Mouse (Mus musculus): ENCODE results near the gene Sp9. TPM values are rescaled to one million over a fixed set of nuclear protein-coding genes. Genes with fewer than 3 reads are reported as not detected.

The Sp9 gene
- not detected in 2 replicates for polyA plus RNA-seq (2015; fragmentation: Nextera tagmentation; extraction: Ambion mirVana)

DNA sequence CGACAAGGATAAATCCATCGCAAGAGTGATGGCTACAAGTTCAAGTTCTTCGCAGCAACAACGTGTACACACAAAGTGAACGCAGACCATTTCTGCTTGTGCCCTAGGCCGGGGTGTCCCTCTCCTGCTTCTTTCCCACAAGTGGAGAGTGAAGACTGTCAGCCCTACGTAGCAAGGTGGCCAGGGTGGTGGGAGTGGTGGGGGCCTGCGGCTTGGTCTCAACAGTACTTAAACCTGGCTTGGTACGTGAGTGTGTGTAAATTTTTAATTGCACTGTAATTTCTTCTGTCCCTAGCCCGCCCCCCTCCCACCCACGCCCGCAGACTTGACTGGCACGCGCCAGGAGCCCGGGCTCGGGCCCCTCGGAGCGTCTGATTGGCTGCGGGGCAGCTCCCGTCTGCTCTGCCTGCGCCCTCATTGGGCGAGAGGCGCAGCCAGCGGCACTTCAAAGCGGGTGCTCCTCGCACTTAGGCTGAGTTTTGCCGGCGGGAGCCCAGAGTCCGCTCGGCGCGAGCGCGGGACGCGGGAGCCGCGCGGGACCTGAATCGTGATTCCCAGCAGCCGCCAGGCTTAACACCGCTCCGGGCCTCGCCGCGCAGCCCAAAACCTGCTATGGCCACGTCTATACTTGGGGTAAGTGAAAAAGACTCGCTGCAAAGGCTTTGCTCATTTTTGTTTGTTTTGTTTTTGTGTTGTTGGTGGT is at the start of gene Sp9:
Sp9 (plus strand) TSS at position 467 of the 703 bp plus-strand sequence.
- Histone ChIP-seq H3K4me1 (ENCODE audit: insufficient read depth, low read depth, low read length) (peaks cover 14% of the 10 kb centered on the region; the same call in 1 of the 2 replicates), H3K36me3 (ENCODE audit: insufficient read depth, low read length) (no peaks in the 10 kb centered on the region), H3K4me2 (replicated peaks; ENCODE audit: low read depth, low read length) (peak within 1 kb of the TSS; percentile 61), H3K27me3 (replicated peaks; ENCODE audit: insufficient read depth, low read length) (peaks cover 60% of the 10 kb centered on the region), H3K9me3 (ENCODE audit: low read length) (no peaks in the 10 kb centered on the region), H3K27ac (ENCODE audit: low read length) (no peak within 1 kb of the TSS), H3K4me3 (ENCODE audit: low read depth, low read length) (peak within 1 kb of the TSS; percentile 37), H3K9ac (replicated peaks; ENCODE audit: low read depth) (no peak within 1 kb of the TSS)
- under 1% methylated on average over 47 of the region's 48 CpGs for WGBS
- peak; percentile 39; the same call in 1 of the 2 replicates for ATAC-seq
- TF ChIP-seq EP300 (IDR thresholded peaks at IDR 0.05) (no peak), CTCF (IDR thresholded peaks at IDR 0.05) (no peak)
- DNase-seq (ENCODE audit: low spot score) = peak; percentile 26

DNA sequence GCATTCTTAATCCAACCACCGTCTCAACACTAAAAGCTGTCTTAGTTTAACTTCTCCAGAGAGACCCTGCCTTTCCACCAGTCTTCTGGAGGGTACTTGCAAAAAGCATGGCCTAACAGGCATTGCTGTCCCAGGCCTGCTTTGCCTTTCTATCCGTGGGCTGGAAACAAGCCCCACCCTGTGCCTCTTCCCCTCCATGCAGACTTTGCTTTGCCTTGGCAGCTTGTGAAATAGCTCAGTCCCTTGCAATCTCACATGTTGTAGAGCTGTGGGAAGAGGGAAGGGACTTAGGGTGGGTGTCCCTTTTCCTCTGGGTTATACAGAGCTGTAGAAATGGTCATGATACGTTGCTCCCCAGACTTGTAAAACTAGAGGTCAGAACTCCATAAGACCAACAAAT is 40.6 kb upstream of the Sp9 start:
- Histone ChIP-seq H3K36me3 (ENCODE audit: insufficient read depth, low read length) (no peaks in the 10 kb centered on the region), H3K4me2 (replicated peaks; ENCODE audit: low read depth, low read length) (no peak overlapping the region), H3K27me3 (replicated peaks; ENCODE audit: insufficient read depth, low read length) (no peaks in the 10 kb centered on the region), H3K4me3 (ENCODE audit: low read depth, low read length) (no peak overlapping the region), H3K27ac (ENCODE audit: low read length) (no peak overlapping the region), H3K9ac (replicated peaks; ENCODE audit: low read depth) (no peak overlapping the region), H3K4me1 (ENCODE audit: insufficient read depth, low read depth, low read length) (no peaks in the 10 kb centered on the region), H3K9me3 (ENCODE audit: low read length) (no peaks in the 10 kb centered on the region)
- DNase-seq (ENCODE audit: low spot score) = no peak
- ATAC-seq = no peak
- WGBS = 53% methylated on average over 3 of the region's 3 CpGs
- TF ChIP-seq EP300 (IDR thresholded peaks at IDR 0.05) = no peak
- TF ChIP-seq CTCF (IDR thresholded peaks at IDR 0.05) = no peak

DNA sequence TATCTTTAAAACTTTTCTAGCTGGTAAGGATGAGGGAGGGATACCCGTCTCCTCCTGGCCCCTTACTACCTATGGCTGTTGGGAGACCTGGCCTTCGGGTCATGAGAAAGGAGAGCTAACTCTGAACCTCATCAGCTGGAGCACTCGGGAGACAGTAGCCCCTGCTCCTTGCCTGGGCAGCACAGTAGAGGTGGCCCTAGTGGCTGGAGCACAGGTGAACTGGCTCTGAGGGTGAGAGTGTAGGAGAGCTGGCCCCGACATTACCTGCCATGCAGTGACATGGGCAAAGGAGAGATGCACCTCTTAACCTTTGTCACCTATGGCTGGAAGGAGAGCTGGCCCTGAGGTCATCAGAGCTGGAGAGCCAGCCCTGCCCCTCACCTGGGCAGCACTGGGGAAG is 30.4 kb upstream of the Sp9 start:
- Histone ChIP-seq H3K9ac (replicated peaks; ENCODE audit: low read depth) (no peak overlapping the region), H3K36me3 (ENCODE audit: insufficient read depth, low read length) (no peaks in the 10 kb centered on the region), H3K27me3 (replicated peaks; ENCODE audit: insufficient read depth, low read length) (no peaks in the 10 kb centered on the region), H3K4me2 (replicated peaks; ENCODE audit: low read depth, low read length) (no peak overlapping the region), H3K27ac (ENCODE audit: low read length) (no peak overlapping the region), H3K4me3 (ENCODE audit: low read depth, low read length) (no peak overlapping the region), H3K4me1 (ENCODE audit: insufficient read depth, low read depth, low read length) (no peaks in the 10 kb centered on the region), H3K9me3 (ENCODE audit: low read length) (no peaks in the 10 kb centered on the region)
- TF ChIP-seq EP300 (IDR thresholded peaks at IDR 0.05) = no peak
- no peak for TF ChIP-seq CTCF (IDR thresholded peaks at IDR 0.05)
- no peak for ATAC-seq
- WGBS = 72% methylated on average over 4 of the region's 4 CpGs
- DNase-seq (ENCODE audit: low spot score) = no peak

DNA sequence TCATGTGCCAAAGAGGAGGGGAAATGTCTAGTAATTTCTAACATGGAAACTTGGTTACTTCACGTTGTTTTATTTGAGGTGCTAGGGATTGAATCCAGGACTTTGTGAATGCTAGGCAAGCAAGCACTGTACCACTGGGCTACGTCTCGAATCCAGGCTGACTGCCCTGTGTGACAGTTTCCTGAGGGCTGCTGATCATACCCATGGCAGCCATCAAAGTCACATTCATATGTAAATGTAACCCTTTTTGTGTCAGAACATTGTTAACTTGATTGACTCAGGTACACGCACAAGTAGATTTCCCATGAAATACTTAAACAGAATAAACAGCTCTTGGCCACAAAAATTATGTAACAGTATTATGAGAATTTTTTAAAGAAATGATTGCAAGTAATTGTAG is 23.0 kb upstream of the Sp9 start:
- no peak overlapping the region for H3K4me2 ChIP-seq (replicated peaks; ENCODE audit: low read depth, low read length)
- DNase-seq (ENCODE audit: low spot score) (no peak), ATAC-seq (no peak)
- no peak overlapping the region for H3K27ac ChIP-seq (ENCODE audit: low read length)
- no peaks in the 10 kb centered on the region for H3K4me1 ChIP-seq (ENCODE audit: insufficient read depth, low read depth, low read length)
- 77% methylated on average over 4 of the region's 4 CpGs for WGBS
- H3K27me3 ChIP-seq (replicated peaks; ENCODE audit: insufficient read depth, low read length) = no peaks in the 10 kb centered on the region
- no peaks in the 10 kb centered on the region for H3K9me3 ChIP-seq (ENCODE audit: low read length)
- TF ChIP-seq CTCF (IDR thresholded peaks at IDR 0.05) (no peak), EP300 (IDR thresholded peaks at IDR 0.05) (no peak)
- no peak overlapping the region for H3K9ac ChIP-seq (replicated peaks; ENCODE audit: low read depth)
- H3K4me3 ChIP-seq (ENCODE audit: low read depth, low read length) = no peak overlapping the region
- H3K36me3 ChIP-seq (ENCODE audit: insufficient read depth, low read length) = no peaks in the 10 kb centered on the region

DNA sequence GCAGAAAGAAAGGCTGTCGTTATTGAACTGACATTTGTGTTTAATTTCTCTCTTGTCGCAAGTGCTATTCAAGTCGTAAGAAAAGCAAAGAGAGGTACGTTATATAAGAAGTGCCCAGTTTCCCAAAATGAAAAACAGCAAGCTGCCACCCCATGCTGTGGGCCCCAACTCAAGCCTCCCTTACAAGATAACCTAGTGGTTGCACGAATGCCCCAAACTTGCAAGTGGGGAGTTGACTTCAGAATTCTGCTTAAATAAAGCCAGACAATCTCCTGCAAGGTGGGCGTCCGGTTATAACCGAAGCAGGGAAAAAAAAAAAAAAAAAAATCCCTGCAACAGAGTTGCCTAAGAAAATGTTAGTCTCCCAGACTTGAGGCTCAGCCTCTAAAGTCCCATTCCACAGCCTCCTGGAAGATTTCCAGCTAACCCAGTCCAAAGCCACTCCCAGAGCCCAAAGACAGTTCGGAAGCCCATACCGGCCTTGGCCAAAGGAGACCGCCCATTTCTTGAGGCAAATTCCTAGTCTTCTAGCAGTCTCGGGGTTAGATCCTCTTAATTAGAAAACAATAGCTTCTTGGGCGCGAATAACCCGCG is 8.5 kb upstream of the Sp9 start:
- TF ChIP-seq EP300 (IDR thresholded peaks at IDR 0.05) (no peak), CTCF (IDR thresholded peaks at IDR 0.05) (no peak)
- H3K36me3 ChIP-seq (ENCODE audit: insufficient read depth, low read length) = no peaks in the 10 kb centered on the region
- peak overlapping the region; percentile 54 for H3K4me2 ChIP-seq (replicated peaks; ENCODE audit: low read depth, low read length)
- no peak overlapping the region for H3K9ac ChIP-seq (replicated peaks; ENCODE audit: low read depth)
- no peak overlapping the region for H3K27ac ChIP-seq (ENCODE audit: low read length)
- DNase-seq (ENCODE audit: low spot score) (peak; percentile 52), ATAC-seq (no peak)
- H3K4me1 ChIP-seq (ENCODE audit: insufficient read depth, low read depth, low read length) = peaks cover 12% of the 10 kb centered on the region; the same call in 1 of the 2 replicates
- H3K9me3 ChIP-seq (ENCODE audit: low read length) = no peaks in the 10 kb centered on the region
- WGBS = 9% methylated on average over 16 of the region's 16 CpGs
- peaks cover 38% of the 10 kb centered on the region for H3K27me3 ChIP-seq (replicated peaks; ENCODE audit: insufficient read depth, low read length)
- peak overlapping the region; percentile 26 for H3K4me3 ChIP-seq (ENCODE audit: low read depth, low read length)

DNA sequence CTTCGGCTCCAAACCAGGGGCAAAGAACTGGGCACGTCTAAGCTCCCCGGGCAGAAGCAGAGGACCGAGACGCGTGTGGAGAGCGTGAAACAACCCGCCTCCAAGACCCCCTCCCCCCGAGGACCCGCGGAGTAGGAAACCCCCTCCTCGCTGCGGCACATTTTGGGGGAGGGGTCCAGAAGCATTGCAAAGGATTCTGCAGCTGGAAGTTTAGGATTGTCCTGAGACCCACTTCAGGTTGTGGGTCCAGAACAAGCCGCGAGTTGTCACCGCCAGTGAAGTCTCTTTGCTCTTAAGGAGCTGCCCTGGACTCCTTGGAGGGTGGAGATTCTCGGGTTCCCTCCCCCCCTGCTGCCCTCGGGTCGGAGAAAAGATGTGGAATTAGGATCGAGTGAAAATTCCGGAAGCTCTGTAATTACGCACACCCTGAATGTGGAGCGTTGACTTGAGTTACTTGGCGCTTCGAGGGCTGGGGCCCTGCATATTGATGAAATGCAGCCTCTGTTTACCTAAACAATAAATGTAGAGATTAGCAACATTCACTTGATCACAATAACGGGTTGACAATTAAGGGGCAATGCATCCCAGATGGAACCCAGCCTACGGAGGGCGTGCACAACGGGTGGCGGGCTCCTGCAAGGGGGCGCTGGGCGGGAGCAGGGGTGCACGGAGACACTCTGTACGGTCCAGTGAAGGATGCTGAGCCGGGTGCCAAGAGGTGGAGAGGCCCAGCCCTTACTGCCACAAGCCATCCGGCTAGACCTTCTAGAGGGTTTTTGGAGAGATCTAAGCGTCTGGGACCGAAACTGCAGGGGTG is 7.7 kb upstream of the Sp9 start:
- no peaks in the 10 kb centered on the region for H3K9me3 ChIP-seq (ENCODE audit: low read length)
- TF ChIP-seq CTCF (IDR thresholded peaks at IDR 0.05) (no peak), EP300 (IDR thresholded peaks at IDR 0.05) (no peak)
- WGBS = under 1% methylated on average over 38 of the region's 38 CpGs
- H3K36me3 ChIP-seq (ENCODE audit: insufficient read depth, low read length) = no peaks in the 10 kb centered on the region
- DNase-seq (ENCODE audit: low spot score) = peak; percentile 57
- peak overlapping the region; percentile 54 for H3K4me2 ChIP-seq (replicated peaks; ENCODE audit: low read depth, low read length)
- H3K9ac ChIP-seq (replicated peaks; ENCODE audit: low read depth) = no peak overlapping the region
- H3K4me1 ChIP-seq (ENCODE audit: insufficient read depth, low read depth, low read length) = peaks cover 12% of the 10 kb centered on the region; the same call in 1 of the 2 replicates
- H3K4me3 ChIP-seq (ENCODE audit: low read depth, low read length) = peak overlapping the region; percentile 26
- H3K27ac ChIP-seq (ENCODE audit: low read length) = no peak overlapping the region
- peak; percentile 40; the same call in 1 of the 2 replicates for ATAC-seq
- peaks cover 41% of the 10 kb centered on the region for H3K27me3 ChIP-seq (replicated peaks; ENCODE audit: insufficient read depth, low read length)

All from lung, postnatal 0 days (tissue).